Mouse (Mus musculus) limb, embryonic 11.5 days (tissue): ENCODE data around the gene Arih1. TPM values are rescaled to one million over a fixed set of nuclear protein-coding genes. Genes with fewer than 3 reads are reported as not detected.
"Not testable (repeated sequence)": the region's sequence is repeated elsewhere in the genome, so short reads cannot be mapped to it uniquely, and the experiment has no call there.

Experiments
- ATAC-seq: fragments of 200-750 bp; cut with Nextera tagmentation; 2 replicates; pipeline ENCODE4 v1.8.0; 2017; ENCODE audit warnings: low read depth; ENCODE audit not compliant: insufficient number of reproducible peaks, low FRiP score, low TSS enrichment
- DNase-seq: peaks from one replicate; pipeline ENCODE4 v3.0.0-alpha.2; 2015; ENCODE audit warnings: low spot score
- H3K27ac ChIP-seq: fragments of 300-500 bp; sonication (generic); replicated peaks from 2 replicates; pipeline ENCODE4 v1.5.1; 2014; ENCODE audit warnings: low read depth, mild to moderate bottlenecking, low read length
- H3K27me3 ChIP-seq: fragments of 300-500 bp; sonication (generic); 2 replicates; pipeline ENCODE4 v1.6.1; 2014; ENCODE audit warnings: mild to moderate bottlenecking, low read length, mixed read lengths; ENCODE audit not compliant: control insufficient read depth, insufficient read depth
- H3K36me3 ChIP-seq: fragments of 300-500 bp; sonication (generic); 2 replicates; pipeline ENCODE4 v1.6.1; 2014; ENCODE audit warnings: mild to moderate bottlenecking, low read length, moderate library complexity, mixed read lengths; ENCODE audit not compliant: control insufficient read depth, insufficient read depth
- H3K4me1 ChIP-seq: fragments of 300-500 bp; sonication (generic); 2 replicates; pipeline ENCODE4 v1.6.1; 2014; ENCODE audit warnings: low read length, mixed read lengths; ENCODE audit not compliant: control insufficient read depth, insufficient read depth
- H3K4me2 ChIP-seq: fragments of 300-500 bp; sonication (generic); 2 replicates; pipeline ENCODE4 v1.6.1; 2014; ENCODE audit warnings: low read depth, mild to moderate bottlenecking, moderate library complexity; ENCODE audit not compliant: severe bottlenecking
- H3K4me3 ChIP-seq: fragments of 300-500 bp; sonication (generic); 2 replicates; pipeline ENCODE4 v1.5.1; 2014; ENCODE audit warnings: low read depth, low read length
- H3K9ac ChIP-seq: fragments of 300-500 bp; sonication (generic); 2 replicates; pipeline ENCODE4 v1.6.1; 2014; ENCODE audit warnings: mild to moderate bottlenecking, low read length
- H3K9me3 ChIP-seq: fragments of 300-500 bp; sonication (generic); 2 replicates; pipeline ENCODE4 v1.6.1; 2016; ENCODE audit warnings: low read length; ENCODE audit not compliant: control insufficient read depth
- WGBS: fragments of 180-500 bp; shearing (Covaris S2); extraction: QIAGEN DNeasy Blood & Tissue Kit; methylation state at CpG from one replicate; pipeline ENCODE4 v1.1.7; 2014; 5-methylcytosine and 5-hydroxymethylcytosine counted together
- polyA plus RNA-seq: library from polyadenylated mRNA; unstranded; fragments of >200 nt; fragmentation: Nextera tagmentation; extraction: Ambion mirVana; gene quantifications from 2 replicates; pipeline ENCODE4 v1.2.1, GENCODE M21; 2014

Gene Arih1
- polyA plus RNA-seq, 1 experiment from 2014 or later, result 21.2 TPM

DNA sequence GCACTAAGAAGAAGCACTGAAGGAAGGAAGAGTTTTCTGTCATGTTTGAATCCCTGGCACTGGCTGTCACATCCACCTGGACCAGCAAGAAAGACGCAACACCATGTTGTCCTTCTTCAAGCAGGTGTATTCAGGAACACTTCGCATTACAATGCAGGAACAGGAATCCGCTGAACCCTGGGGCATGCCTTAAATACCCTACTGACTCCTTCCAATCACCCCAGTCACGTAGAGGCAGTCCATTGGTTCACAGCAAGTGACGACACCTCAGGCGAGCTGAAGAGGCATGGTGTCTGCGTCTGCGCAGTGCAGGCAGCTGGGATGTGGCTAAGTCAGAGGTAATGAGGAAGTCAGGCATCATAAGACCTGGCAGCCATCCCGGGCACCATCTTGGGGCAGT is 116.8 kb downstream of the Arih1 start:
- Histone ChIP-seq H3K27me3 (no peaks in the 10 kb centered on the region), H3K9me3 (no peaks in the 10 kb centered on the region), H3K4me3 (no peak overlapping the region), H3K36me3 (no peaks in the 10 kb centered on the region), H3K27ac (no peak overlapping the region), H3K4me1 (no peaks in the 10 kb centered on the region), H3K9ac (no peak overlapping the region), H3K4me2 (no peak overlapping the region)
- DNase-seq (no peak), ATAC-seq (no peak)
- WGBS, result 89% methylated on average over 9 of the region's 9 CpGs

DNA sequence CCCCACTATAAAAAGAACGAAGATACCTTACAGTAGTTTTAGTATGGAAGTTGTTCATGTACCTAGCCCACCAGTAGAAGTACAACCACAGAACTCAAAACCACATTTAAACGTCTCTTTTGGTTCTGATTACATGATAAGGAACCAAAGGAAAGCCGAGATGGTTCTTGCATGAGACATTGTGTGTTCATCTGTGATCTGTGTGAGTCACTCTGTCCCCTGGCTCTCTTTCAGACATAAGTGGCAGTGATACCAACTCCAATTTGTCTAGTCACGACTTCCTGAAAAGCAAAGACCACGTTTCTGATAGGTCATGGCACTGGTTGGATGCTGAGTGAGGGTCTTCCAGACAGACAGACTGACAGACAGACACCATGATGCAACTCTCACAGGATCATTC is 117.2 kb downstream of the Arih1 start:
- no peak overlapping the region for H3K9ac ChIP-seq
- DNase-seq, result no peak
- H3K4me2 ChIP-seq, result no peak overlapping the region
- H3K36me3 ChIP-seq, result no peaks in the 10 kb centered on the region
- WGBS, result 76% methylated on average over 5 of the region's 5 CpGs
- H3K9me3 ChIP-seq, result no peaks in the 10 kb centered on the region
- H3K4me1 ChIP-seq, result no peaks in the 10 kb centered on the region
- H3K27ac ChIP-seq, result no peak overlapping the region
- no peaks in the 10 kb centered on the region for H3K27me3 ChIP-seq
- no peak overlapping the region for H3K4me3 ChIP-seq
- no peak for ATAC-seq

DNA sequence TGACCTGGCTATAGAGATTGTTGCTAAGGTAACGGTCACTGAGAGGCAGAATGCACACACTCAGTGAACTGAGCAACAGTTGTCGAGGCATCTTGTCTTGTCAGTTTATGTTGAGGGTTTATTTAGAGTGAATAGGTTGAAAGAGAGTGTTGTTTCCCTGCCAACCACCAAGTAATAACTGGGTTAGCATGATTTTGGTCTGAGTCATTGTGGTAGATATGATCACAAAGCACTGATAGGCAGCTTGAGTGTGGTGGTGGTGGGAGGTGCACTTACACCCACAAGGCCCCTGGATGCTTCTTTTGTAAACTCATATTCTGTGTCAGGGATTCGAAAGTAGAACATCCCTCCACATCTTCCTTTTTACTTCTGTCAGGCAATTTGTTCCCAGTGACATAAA is 125.9 kb downstream of the Arih1 start:
- ATAC-seq, H3K36me3 ChIP-seq, H3K4me3 ChIP-seq, H3K9me3 ChIP-seq, DNase-seq, H3K27ac ChIP-seq, H3K4me1 ChIP-seq, H3K27me3 ChIP-seq, H3K4me2 ChIP-seq, H3K9ac ChIP-seq: not testable (repeated sequence)
- WGBS, result 88% methylated on average over 1 of the region's 3 CpGs

DNA sequence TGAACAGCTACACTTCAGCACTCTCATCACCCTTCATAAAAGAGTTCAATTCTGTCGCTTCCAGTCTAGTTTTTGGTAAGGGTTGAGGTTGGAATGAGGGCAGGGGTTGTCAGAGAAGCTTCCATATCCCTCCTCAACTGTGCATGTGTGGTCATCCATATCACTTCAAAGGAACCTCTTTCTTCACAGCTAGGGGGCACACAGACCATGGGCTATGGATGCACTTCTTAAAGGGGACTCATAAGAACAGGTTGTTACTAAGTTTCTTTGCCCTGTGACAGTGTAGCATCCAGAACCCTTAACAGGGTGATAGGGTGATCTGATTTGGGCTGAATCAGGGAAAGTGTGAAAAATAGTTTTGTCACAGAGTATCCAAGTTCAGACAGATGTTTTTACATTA is 128.4 kb downstream of the Arih1 start:
- H3K9ac ChIP-seq, H3K27ac ChIP-seq, ATAC-seq, H3K4me1 ChIP-seq, DNase-seq, H3K36me3 ChIP-seq, H3K4me2 ChIP-seq, H3K9me3 ChIP-seq, H3K27me3 ChIP-seq, H3K4me3 ChIP-seq: not testable (repeated sequence)
- whole genome bisulfite sequencing, result 56% methylated on average over 1 of the region's 1 CpGs

DNA sequence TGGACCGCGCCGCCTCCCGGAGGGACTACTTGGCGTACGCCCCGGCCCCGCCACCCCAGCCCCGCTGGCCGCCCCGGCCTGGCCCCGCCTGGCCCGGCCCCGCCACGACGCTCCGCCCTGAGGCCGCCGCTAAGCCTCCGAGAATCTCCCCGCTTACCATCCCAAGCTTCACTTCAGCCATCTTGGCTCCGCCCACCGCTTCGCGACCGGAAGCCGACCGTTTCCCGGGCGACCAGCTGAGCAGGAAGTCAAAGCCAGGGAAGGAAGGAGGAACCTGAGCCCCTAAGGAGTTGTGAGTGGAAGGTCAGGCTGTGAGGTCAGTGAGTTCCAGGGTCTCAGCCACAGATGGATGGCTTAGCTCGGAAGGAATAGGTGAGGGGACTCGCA is 133.2 kb downstream of the Arih1 start, which contains the start of gene Bbs4:
TSS of gene Bbs4 (minus strand) at position 256 of the 387 bp plus-strand sequence.
- Histone ChIP-seq H3K4me3 (peak within 1 kb of the TSS; percentile 59), H3K9ac (peak within 1 kb of the TSS; percentile 70), H3K4me1 (no peaks in the 10 kb centered on the region), H3K9me3 (no peaks in the 10 kb centered on the region), H3K27ac (peak within 1 kb of the TSS; percentile 81), H3K27me3 (no peaks in the 10 kb centered on the region), H3K36me3 (no peaks in the 10 kb centered on the region), H3K4me2 (peak within 1 kb of the TSS; percentile 58)
- peak; percentile 93 for ATAC-seq
- peak; percentile 94 for DNase-seq
- WGBS, result under 1% methylated on average over 31 of the region's 32 CpGs

- H3K27ac ChIP-seq, result peak overlapping the region; percentile 81
- peak overlapping the region; percentile 58 for H3K4me2 ChIP-seq
- DNase-seq, result peak; percentile 22
- peak overlapping the region; percentile 59 for H3K4me3 ChIP-seq
- no peaks in the 10 kb centered on the region for H3K4me1 ChIP-seq
- ATAC-seq, result no peak
- peak overlapping the region; percentile 70 for H3K9ac ChIP-seq
- no peaks in the 10 kb centered on the region for H3K36me3 ChIP-seq
- WGBS, result 14% methylated on average over 15 of the region's 15 CpGs
- H3K9me3 ChIP-seq, result no peaks in the 10 kb centered on the region
- H3K27me3 ChIP-seq, result no peaks in the 10 kb centered on the region
Observed at GRCm38 (mm10) chr9:59352586-59353252, 133.7 kb downstream of the Arih1 start.

- Histone ChIP-seq H3K9me3 (no peaks in the 10 kb centered on the region), H3K27ac (no peak overlapping the region), H3K4me2 (no peak overlapping the region), H3K4me1 (no peaks in the 10 kb centered on the region), H3K27me3 (no peaks in the 10 kb centered on the region), H3K4me3 (no peak overlapping the region), H3K36me3 (no peaks in the 10 kb centered on the region), H3K9ac (no peak overlapping the region)
- DNase-seq, result no peak
- 54% methylated on average over 2 of the region's 2 CpGs for WGBS
- ATAC-seq, result no peak
Observed at GRCm38 (mm10) chr9:59346176-59346575, 140.2 kb downstream of the Arih1 start.

DNA sequence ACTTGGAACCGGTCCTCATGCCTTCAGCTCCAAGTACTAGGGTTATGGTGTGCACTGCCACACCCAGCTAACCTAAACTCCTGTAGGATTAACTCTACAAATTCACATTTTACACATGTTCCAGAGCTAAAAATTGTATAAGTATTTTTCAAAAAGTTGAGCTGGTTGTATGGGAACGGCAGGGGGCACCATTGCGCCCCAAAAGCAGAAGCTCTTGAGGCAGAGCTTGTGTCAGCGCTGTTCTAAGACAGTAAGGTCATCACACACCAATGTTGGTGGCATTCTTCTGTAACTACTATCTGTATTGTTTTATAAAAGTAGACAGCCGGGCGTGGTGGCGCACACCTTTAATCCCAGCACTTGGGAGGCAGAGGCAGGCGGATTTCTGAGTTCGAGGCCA is 146.4 kb downstream of the Arih1 start:
- peak; percentile 23 for DNase-seq
- no peak for ATAC-seq

DNA sequence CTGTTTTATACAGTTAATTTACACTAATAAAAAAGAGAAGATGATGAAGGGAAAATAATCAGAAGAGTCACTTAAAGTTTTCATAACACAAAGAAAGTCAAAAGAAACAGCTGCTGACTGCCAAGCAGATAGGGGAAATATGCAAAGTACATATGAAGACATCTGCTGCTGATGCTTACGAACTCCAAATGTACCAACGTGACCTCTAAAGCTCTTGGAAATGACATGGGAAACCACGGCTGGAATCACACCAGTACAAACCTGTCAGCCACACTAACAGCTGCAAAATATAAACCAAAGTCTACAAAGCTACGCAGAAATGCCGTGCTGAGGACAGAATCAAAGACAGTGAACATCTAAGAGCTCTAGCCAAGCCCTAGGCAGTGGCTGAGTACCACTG is 147.3 kb downstream of the Arih1 start:
- H3K9ac ChIP-seq, result no peak overlapping the region
- H3K9me3 ChIP-seq, result no peaks in the 10 kb centered on the region
- H3K27me3 ChIP-seq, result no peaks in the 10 kb centered on the region
- no peaks in the 10 kb centered on the region for H3K36me3 ChIP-seq
- no peaks in the 10 kb centered on the region for H3K4me1 ChIP-seq
- whole genome bisulfite sequencing, result 92% methylated on average over 5 of the region's 5 CpGs
- H3K4me2 ChIP-seq, result no peak overlapping the region
- H3K4me3 ChIP-seq, result no peak overlapping the region
- DNase-seq (no peak), ATAC-seq (no peak)
- H3K27ac ChIP-seq, result no peak overlapping the region

More for the DNA sequence above, 146.4 kb downstream of the Arih1 start:
- Histone ChIP-seq H3K27ac (no peak overlapping the region), H3K9me3 (no peaks in the 10 kb centered on the region), H3K4me1 (no peaks in the 10 kb centered on the region), H3K4me2 (no peak overlapping the region), H3K27me3 (no peaks in the 10 kb centered on the region), H3K36me3 (no peaks in the 10 kb centered on the region), H3K9ac (no peak overlapping the region), H3K4me3 (no peak overlapping the region)
- 84% methylated on average over 8 of the region's 9 CpGs for WGBS
